Mouse (Mus musculus) forebrain, postnatal 0 days (tissue): ENCODE measurements around the gene Mipep. TPM values are rescaled to one million over a fixed set of nuclear protein-coding genes. Genes with fewer than 3 reads are reported as not detected.

Experiments
- ATAC-seq: fragments of 200-750 bp; cut with Nextera tagmentation; 2 replicates; pipeline ENCODE4 v1.8.0; 2017; ENCODE audit warnings: mild to moderate bottlenecking, moderate library complexity
- DNase-seq: peaks from one replicate; pipeline ENCODE4 v3.0.0-alpha.2; 2015
- H3K27ac ChIP-seq: fragments of 300-500 bp; sonication (generic); 2 replicates; pipeline ENCODE4 v1.5.1; 2014; ENCODE audit warnings: low read depth, mild to moderate bottlenecking, antibody characterized with exemption, low read length, moderate library complexity, mixed read lengths
- H3K27me3 ChIP-seq: fragments of 300-500 bp; sonication (generic); 2 replicates; pipeline ENCODE4 v1.6.1; 2014; ENCODE audit warnings: mild to moderate bottlenecking, low read length, mixed read lengths; ENCODE audit not compliant: insufficient read depth
- H3K36me3 ChIP-seq: fragments of 300-500 bp; sonication (generic); 2 replicates; pipeline ENCODE4 v1.6.1; 2014; ENCODE audit warnings: mild to moderate bottlenecking, moderate library complexity; ENCODE audit not compliant: insufficient read depth
- H3K4me1 ChIP-seq: fragments of 300-500 bp; sonication (generic); 2 replicates; pipeline ENCODE4 v1.6.1; 2014; ENCODE audit warnings: antibody characterized with exemption; ENCODE audit not compliant: insufficient read depth
- H3K4me2 ChIP-seq: fragments of 300-500 bp; sonication (generic); 2 replicates; pipeline ENCODE4 v1.6.1; 2014; ENCODE audit warnings: low read depth, mild to moderate bottlenecking, moderate library complexity
- H3K4me3 ChIP-seq: fragments of 300-500 bp; sonication (generic); 2 replicates; pipeline ENCODE4 v1.5.1; 2014; ENCODE audit warnings: low read depth, low read length, mixed read lengths
- H3K9ac ChIP-seq: fragments of 300-500 bp; sonication (generic); 2 replicates; pipeline ENCODE4 v1.6.1; 2014; ENCODE audit warnings: mild to moderate bottlenecking
- H3K9me3 ChIP-seq: fragments of 300-500 bp; sonication (generic); 2 replicates; pipeline ENCODE4 v1.6.1; 2016; ENCODE audit warnings: low read length
- CTCF ChIP-seq: sonication (generic); IDR thresholded peaks from 2 replicates; pipeline ENCODE4 v1.5.1; 2016; ENCODE audit warnings: antibody characterized with exemption, control low read depth, low read depth
- WGBS: fragments of 180-500 bp; shearing (Covaris S2); extraction: QIAGEN DNeasy Blood & Tissue Kit; methylation state at CpG from one replicate; pipeline ENCODE4 v1.1.7; 2014; 5-methylcytosine and 5-hydroxymethylcytosine counted together
- polyA plus RNA-seq: library from polyadenylated mRNA; unstranded; fragments of >200 nt; fragmentation: Nextera tagmentation; extraction: Ambion mirVana; gene quantifications from 2 replicates; pipeline ENCODE4 v1.2.1, GENCODE M21; 2015
- total RNA-seq: library from RNA; depleted of rRNA; stranded (reverse); fragments of >200 nt; gene quantifications from 2 replicates; pipeline ENCODE4 v1.2.3, GENCODE M21; 2014

Gene Mipep
- total and polyA plus RNA-seq, 2 experiments from 2014 or later = 19.4 to 27.4 TPM

- 6% methylated on average over 8 of the region's 9 CpGs for WGBS
- H3K27ac ChIP-seq = no peak overlapping the region
- peak; percentile 35; the same call in 1 of the 2 replicates for ATAC-seq
Observed at GRCm38 (mm10) chr14:60739155-60739554, 45.2 kb upstream of the Mipep start.

DNA sequence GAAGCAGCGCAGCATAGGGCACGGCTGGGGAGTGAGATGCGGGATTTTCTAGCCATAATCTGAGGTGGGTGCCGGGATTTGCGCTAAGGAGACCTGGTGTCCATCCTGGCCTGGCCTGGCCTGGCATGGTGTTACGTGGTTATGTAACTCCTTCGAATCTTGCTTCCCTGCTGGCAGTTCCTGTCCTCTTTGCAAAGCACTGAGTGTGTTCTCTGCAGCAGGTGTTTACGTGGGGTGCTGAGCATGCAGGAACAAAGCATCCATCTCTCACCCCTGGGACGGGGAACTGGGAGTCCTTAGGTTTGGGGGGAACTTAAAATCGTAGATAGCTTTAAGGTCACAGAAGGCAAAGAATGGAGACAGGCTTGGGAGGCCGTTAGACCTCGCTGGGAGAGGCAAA is 44.8 kb upstream of the Mipep start:
- Histone ChIP-seq H3K27me3 (no peaks in the 10 kb centered on the region), H3K27ac (no peak overlapping the region), H3K36me3 (no peaks in the 10 kb centered on the region), H3K4me3 (no peak overlapping the region), H3K4me1 (peaks cover 12% of the 10 kb centered on the region), H3K4me2 (no peak overlapping the region), H3K9me3 (no peaks in the 10 kb centered on the region), H3K9ac (no peak overlapping the region)
- no peak for ATAC-seq
- no peak for TF ChIP-seq CTCF
- DNase-seq = no peak
- 62% methylated on average over 12 of the region's 12 CpGs for whole genome bisulfite sequencing

More at GRCm38 (mm10) chr14:60739155-60739554, 45.2 kb upstream of the Mipep start:
- no peaks in the 10 kb centered on the region for H3K27me3 ChIP-seq
- no peak overlapping the region for H3K9ac ChIP-seq
- H3K9me3 ChIP-seq = no peaks in the 10 kb centered on the region
- no peak overlapping the region for H3K4me2 ChIP-seq
- no peaks in the 10 kb centered on the region for H3K36me3 ChIP-seq
- H3K4me1 ChIP-seq = peaks cover 12% of the 10 kb centered on the region
- H3K4me3 ChIP-seq = no peak overlapping the region
- no peak for DNase-seq
- TF ChIP-seq CTCF = no peak

GRCm38 (mm10) chr14:60740507-60740906 is 43.9 kb upstream of the Mipep start:
- no peaks in the 10 kb centered on the region for H3K9me3 ChIP-seq
- H3K4me2 ChIP-seq = no peak overlapping the region
- H3K4me1 ChIP-seq = peaks cover 12% of the 10 kb centered on the region
- H3K4me3 ChIP-seq = no peak overlapping the region
- H3K27me3 ChIP-seq = no peaks in the 10 kb centered on the region
- no peak overlapping the region for H3K27ac ChIP-seq
- no peaks in the 10 kb centered on the region for H3K36me3 ChIP-seq
- H3K9ac ChIP-seq = no peak overlapping the region
- ATAC-seq = no peak
- TF ChIP-seq CTCF = no peak
- WGBS = 78% methylated on average over 5 of the region's 5 CpGs
- no peak for DNase-seq

DNA sequence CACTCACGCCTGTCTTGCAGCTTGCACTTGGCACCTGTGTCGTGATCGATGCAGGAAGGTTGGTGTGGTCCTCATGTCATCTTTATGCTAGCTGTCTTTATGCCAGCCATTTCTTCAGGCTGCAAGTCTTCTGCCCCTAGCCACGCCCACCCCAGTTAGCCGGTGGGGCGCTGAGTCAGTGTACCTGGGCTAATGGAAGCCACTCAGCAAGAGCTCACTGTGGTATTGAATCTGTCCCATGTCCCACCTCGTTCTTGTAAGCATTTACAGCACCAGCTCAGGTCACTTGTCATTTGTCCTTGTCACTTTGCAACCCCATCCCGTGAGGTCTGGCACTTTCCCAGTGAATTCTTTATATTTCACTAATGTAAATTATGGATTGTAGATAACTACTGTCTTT is 43.3 kb upstream of the Mipep start:
- no peak for TF ChIP-seq CTCF
- Histone ChIP-seq H3K36me3 (no peaks in the 10 kb centered on the region), H3K27ac (peak overlapping the region; percentile 11; the same call in 1 of the 2 replicates), H3K4me2 (no peak overlapping the region), H3K4me1 (peaks cover 12% of the 10 kb centered on the region), H3K9ac (no peak overlapping the region), H3K4me3 (no peak overlapping the region), H3K27me3 (no peaks in the 10 kb centered on the region), H3K9me3 (no peaks in the 10 kb centered on the region)
- 49% methylated on average over 8 of the region's 8 CpGs for WGBS
- ATAC-seq = no peak
- DNase-seq = no peak

GRCm38 (mm10) chr14:60741490-60741981 is 42.8 kb upstream of the Mipep start:
- H3K27ac ChIP-seq = peak overlapping the region; percentile 11
- no peak for TF ChIP-seq CTCF
- WGBS = 36% methylated on average over 6 of the region's 6 CpGs
- H3K4me3 ChIP-seq = no peak overlapping the region
- H3K36me3 ChIP-seq = no peaks in the 10 kb centered on the region
- H3K9me3 ChIP-seq = no peaks in the 10 kb centered on the region
- H3K4me2 ChIP-seq = no peak overlapping the region
- peak; percentile 51 for DNase-seq
- peaks cover 10% of the 10 kb centered on the region for H3K4me1 ChIP-seq
- H3K27me3 ChIP-seq = no peaks in the 10 kb centered on the region
- peak; percentile 34; the same call in 1 of the 2 replicates for ATAC-seq
- no peak overlapping the region for H3K9ac ChIP-seq

DNA sequence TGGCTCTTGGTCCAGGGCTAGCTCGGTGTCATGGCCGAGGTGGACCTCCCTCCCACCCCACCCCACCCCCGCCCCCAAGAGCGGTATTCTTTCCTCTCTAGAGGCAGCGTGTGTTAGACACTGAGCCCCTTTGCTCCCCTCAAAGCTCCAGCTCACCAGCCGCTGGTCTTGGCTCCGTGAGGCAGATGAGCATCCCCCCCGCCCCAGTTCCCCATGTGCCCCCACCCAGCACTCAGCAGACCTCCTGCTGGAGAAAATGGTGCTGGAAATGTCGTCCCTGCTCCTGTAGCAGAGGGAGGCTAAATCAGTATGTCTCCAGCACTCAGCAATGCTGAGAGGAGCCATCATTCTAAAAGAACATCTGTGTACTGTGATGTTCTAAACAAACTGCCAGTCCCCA is 40.7 kb upstream of the Mipep start:
- H3K4me2 ChIP-seq = no peak overlapping the region
- H3K9me3 ChIP-seq = no peaks in the 10 kb centered on the region
- no peak overlapping the region for H3K4me3 ChIP-seq
- DNase-seq = no peak
- no peaks in the 10 kb centered on the region for H3K27me3 ChIP-seq
- no peak overlapping the region for H3K27ac ChIP-seq
- TF ChIP-seq CTCF = no peak
- peaks cover 5% of the 10 kb centered on the region; the same call in 1 of the 2 replicates for H3K36me3 ChIP-seq
- H3K9ac ChIP-seq = no peak overlapping the region
- peaks cover 6% of the 10 kb centered on the region; the same call in 1 of the 2 replicates for H3K4me1 ChIP-seq
- ATAC-seq = no peak
- 68% methylated on average over 9 of the region's 9 CpGs for WGBS

- Histone ChIP-seq H3K4me1 (no peaks in the 10 kb centered on the region), H3K9ac (no peak overlapping the region), H3K4me2 (no peak overlapping the region), H3K9me3 (no peaks in the 10 kb centered on the region), H3K4me3 (no peak overlapping the region), H3K27ac (no peak overlapping the region), H3K27me3 (no peaks in the 10 kb centered on the region), H3K36me3 (peaks cover 5% of the 10 kb centered on the region; the same call in 1 of the 2 replicates)
- TF ChIP-seq CTCF = no peak
- no peak for DNase-seq
- WGBS = 80% methylated on average over 6 of the region's 6 CpGs
- ATAC-seq = no peak
Observed at GRCm38 (mm10) chr14:60745201-60745600, 39.2 kb upstream of the Mipep start.
